Mouse (Mus musculus) thymus, adult 2 months (tissue): ENCODE results near the gene Dhcr24.

Source experiments
- CTCF ChIP-seq: fragments of 200-500 bp; IDR thresholded peaks from 2 replicates; pipeline ENCODE4 v1.5.1; 2012; ENCODE audit warnings: mild to moderate bottlenecking, control low read depth, low read length, moderate library complexity, borderline replicate concordance; ENCODE audit not compliant: control insufficient read depth, poor library complexity, insufficient read depth; ENCODE audit errors: extremely low read depth
- POLR2A ChIP-seq: fragments of 200-500 bp; IDR thresholded peaks from 2 replicates; pipeline ENCODE4 v1.6.1; 2012; ENCODE audit warnings: mild to moderate bottlenecking, low read length, control low read depth, moderate library complexity; ENCODE audit not compliant: control insufficient read depth, poor library complexity, insufficient read depth; ENCODE audit errors: extremely low read depth

DNA sequence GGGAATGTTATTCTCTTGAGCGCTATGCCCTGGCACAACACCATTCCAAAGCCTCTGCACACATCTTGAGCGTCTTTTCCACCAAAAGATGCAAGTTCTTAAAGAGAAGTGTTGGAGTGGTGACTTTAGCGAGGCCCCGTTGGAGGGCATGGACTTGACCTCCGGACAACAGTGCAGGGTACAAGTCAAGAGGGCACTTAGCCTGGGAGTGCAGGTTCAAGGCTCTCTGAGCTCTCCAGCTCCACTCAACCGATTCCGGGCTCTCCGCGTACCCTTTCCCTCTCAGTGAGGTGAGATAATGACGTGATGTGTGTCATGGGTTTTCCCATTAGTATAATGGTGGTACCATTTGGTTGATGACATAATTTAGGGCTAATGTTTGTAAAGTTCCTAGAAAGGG, 63.4 kb downstream of the Dhcr24 start:
- TF ChIP-seq CTCF = no peak
- no peak for TF ChIP-seq POLR2A
